Comparison of ENCODE assay signal across 23 mouse cellular contexts in the genomic region with DNA sequence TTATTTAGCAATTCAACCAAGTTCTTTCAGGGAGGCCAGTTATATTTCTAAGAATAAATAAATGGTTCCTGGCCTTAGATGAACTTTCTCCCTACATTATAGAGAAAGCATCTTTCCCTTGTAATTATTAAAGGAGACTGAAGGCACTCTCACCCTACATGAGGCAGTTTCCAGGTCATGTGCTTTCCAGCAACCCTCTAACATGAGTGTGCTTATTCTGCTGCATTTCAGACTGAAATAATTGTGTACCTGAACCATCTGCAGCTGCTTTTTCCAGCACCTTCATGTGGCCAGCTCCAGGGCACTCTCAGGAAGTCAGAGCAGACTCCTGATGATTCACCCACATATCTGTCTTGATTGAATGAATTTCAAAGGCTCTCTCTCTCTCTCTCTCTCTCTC.
DNase-seq lines count a peak whose midpoint lies in the region; ATAC-seq lines count a peak whose summit lies in the region.
"Had no signal": no experiment of that assay in that cellular context is flagged by ENCODE, and none has a peak within 500 bp of the region (broad histone marks: within the 10 kb centered on the region; RNA-seq: fewer than 3 reads in every experiment).

No protein-coding gene starts in this region.

- peaks cover 12% of the 10 kb centered on the region; the same call in 1 of the 2 replicates for H3K4me1 ChIP-seq in hindbrain, embryonic 14.5 days (replicated peaks; ENCODE audit: control insufficient read depth, insufficient read depth, low read length)
- no peaks in the 10 kb centered on the region for H3K4me1 ChIP-seq in hindbrain, embryonic 11.5 days (replicated peaks; ENCODE audit: control insufficient read depth, insufficient read depth, low read length)
- H3K4me1 ChIP-seq in midbrain, embryonic 15.5 days, result peaks cover 11% of the 10 kb centered on the region; the same call in 1 of the 2 replicates
- no peaks in the 10 kb centered on the region for H3K4me1 ChIP-seq in neural tube, embryonic 15.5 days
- H3K4me1 ChIP-seq in forebrain, embryonic 11.5 days (replicated peaks; ENCODE audit: control insufficient read depth, insufficient read depth, low read length), result 0 out of 2 replicates have a peak, but pooled peaks cover 2% of the 10 kb centered on the region
- H3K4me1 ChIP-seq: embryonic facial prominence, embryonic 15.5 days; heart, embryonic 15.5 days had no signal

- H3K9ac ChIP-seq in hindbrain, embryonic 14.5 days, result no peak overlapping the region
- no peak overlapping the region for H3K9ac ChIP-seq in hindbrain, embryonic 11.5 days (ENCODE audit: low read depth, low read length)
- H3K9ac ChIP-seq in midbrain, embryonic 15.5 days, result no peak overlapping the region
- no peak overlapping the region for H3K9ac ChIP-seq in neural tube, embryonic 15.5 days (replicated peaks)
- H3K9ac ChIP-seq in forebrain, embryonic 11.5 days (ENCODE audit: low read length), result no peak overlapping the region
- H3K9ac ChIP-seq: embryonic facial prominence, embryonic 15.5 days; heart, embryonic 15.5 days had no signal

- no peak overlapping the region for H3K4me2 ChIP-seq in hindbrain, embryonic 14.5 days (replicated peaks)
- H3K4me2 ChIP-seq in hindbrain, embryonic 11.5 days (replicated peaks; ENCODE audit: low read depth, low read length), result no peak overlapping the region
- H3K4me2 ChIP-seq in midbrain, embryonic 15.5 days, result no peak overlapping the region
- H3K4me2 ChIP-seq in neural tube, embryonic 15.5 days, result no peak overlapping the region
- H3K4me2 ChIP-seq in forebrain, embryonic 11.5 days (ENCODE audit: low read depth, low read length, severe bottlenecking), result no peak overlapping the region
- H3K4me2 ChIP-seq: embryonic facial prominence, embryonic 15.5 days; heart, embryonic 11.5 days; heart, embryonic 15.5 days had no signal

- DNase-seq in hindbrain, embryonic 14.5 days (ENCODE audit: low spot score), result no peak
- DNase-seq in hindbrain, embryonic 11.5 days (ENCODE audit: low spot score), result no peak
- DNase-seq in brain, adult 2 months (ENCODE audit: low read depth, low spot score), result peak; percentile 24
- no peak for DNase-seq in forebrain, embryonic 11.5 days (ENCODE audit: low spot score)
- DNase-seq in cerebellum, adult 11-12 months, result no peak
- DNase-seq: adrenal gland, postnatal 14 days; cerebellum, adult 8-10 months; cerebellum, postnatal 14 days; embryo, embryonic 11 days; gastrocnemius, postnatal 10 days; heart, adult 18-20 months; heart, postnatal 14 days had no signal

- no peaks in the 10 kb centered on the region for H3K27me3 ChIP-seq in hindbrain, embryonic 14.5 days (ENCODE audit: control insufficient read depth, insufficient read depth, low read length)
- H3K27me3 ChIP-seq in hindbrain, embryonic 11.5 days (ENCODE audit: control insufficient read depth, insufficient read depth, low read length), result no peaks in the 10 kb centered on the region
- H3K27me3 ChIP-seq in midbrain, embryonic 15.5 days (replicated peaks), result no peaks in the 10 kb centered on the region
- no peaks in the 10 kb centered on the region for H3K27me3 ChIP-seq in neural tube, embryonic 15.5 days (replicated peaks)
- no peaks in the 10 kb centered on the region for H3K27me3 ChIP-seq in forebrain, embryonic 11.5 days (ENCODE audit: control insufficient read depth, insufficient read depth, low read length)
- H3K27me3 ChIP-seq: CH12.LX; embryonic facial prominence, embryonic 15.5 days; heart, embryonic 15.5 days; Patski had no signal

- H3K4me3 ChIP-seq in hindbrain, embryonic 14.5 days (replicated peaks; ENCODE audit: low read length), result no peak overlapping the region
- no peak overlapping the region for H3K4me3 ChIP-seq in hindbrain, embryonic 11.5 days (ENCODE audit: low read depth, low read length)
- H3K4me3 ChIP-seq in midbrain, embryonic 15.5 days, result no peak overlapping the region
- H3K4me3 ChIP-seq in neural tube, embryonic 15.5 days (replicated peaks), result no peak overlapping the region
- H3K4me3 ChIP-seq in forebrain, embryonic 11.5 days (ENCODE audit: low read depth, low read length), result no peak overlapping the region
- H3K4me3 ChIP-seq: embryonic facial prominence, embryonic 15.5 days; erythroblast, embryonic 14.5 days; forebrain, embryonic 10.5 days; heart, embryonic 15.5 days had no signal

- H3K36me3 ChIP-seq in hindbrain, embryonic 14.5 days (replicated peaks; ENCODE audit: control insufficient read depth, insufficient read depth), result no peaks in the 10 kb centered on the region
- no peaks in the 10 kb centered on the region for H3K36me3 ChIP-seq in hindbrain, embryonic 11.5 days (ENCODE audit: control insufficient read depth, insufficient read depth, low read length)
- H3K36me3 ChIP-seq in midbrain, embryonic 15.5 days (replicated peaks), result no peaks in the 10 kb centered on the region
- no peaks in the 10 kb centered on the region for H3K36me3 ChIP-seq in neural tube, embryonic 15.5 days
- no peaks in the 10 kb centered on the region for H3K36me3 ChIP-seq in forebrain, embryonic 11.5 days (ENCODE audit: control insufficient read depth, insufficient read depth, low read length)
- H3K36me3 ChIP-seq: embryonic facial prominence, embryonic 15.5 days; forebrain, embryonic 10.5 days; heart, embryonic 15.5 days had no signal

- ATAC-seq in hindbrain, embryonic 14.5 days (ENCODE audit: low FRiP score), result no peak
- no peak for ATAC-seq in hindbrain, embryonic 11.5 days (ENCODE audit: low FRiP score)
- peak; percentile 66; the same call in 1 of the 2 replicates for ATAC-seq in midbrain, embryonic 15.5 days (replicated peaks)
- ATAC-seq in neural tube, embryonic 15.5 days (ENCODE audit: low FRiP score), result no peak
- no peak for ATAC-seq in forebrain, embryonic 11.5 days (replicated peaks; ENCODE audit: low FRiP score)
- ATAC-seq: activated CD4-positive, CD25-positive, alpha-beta regulatory T cell, adult 4 months; hindbrain, postnatal 0 days; Patski had no signal

- H3K27ac ChIP-seq in hindbrain, embryonic 14.5 days, result peak overlapping the region; percentile 75
- H3K27ac ChIP-seq in hindbrain, embryonic 11.5 days (ENCODE audit: low read depth, low read length), result no peak overlapping the region
- peak overlapping the region; percentile 65 for H3K27ac ChIP-seq in midbrain, embryonic 15.5 days
- H3K27ac ChIP-seq in neural tube, embryonic 15.5 days (replicated peaks), result peak overlapping the region; percentile 56; the same call in 1 of the 2 replicates
- no peak overlapping the region for H3K27ac ChIP-seq in forebrain, embryonic 11.5 days (ENCODE audit: low read depth, low read length)
- H3K27ac ChIP-seq: embryonic facial prominence, embryonic 15.5 days; forebrain, embryonic 10.5 days; heart, embryonic 15.5 days; hindbrain, postnatal 0 days had no signal

- H3K9me3 ChIP-seq in hindbrain, embryonic 14.5 days (ENCODE audit: control insufficient read depth, low read length), result peaks cover 6% of the 10 kb centered on the region; the same call in 1 of the 2 replicates
- H3K9me3 ChIP-seq in hindbrain, embryonic 11.5 days (ENCODE audit: control insufficient read depth, low read length), result no peaks in the 10 kb centered on the region
- no peaks in the 10 kb centered on the region for H3K9me3 ChIP-seq in midbrain, embryonic 15.5 days
- H3K9me3 ChIP-seq in neural tube, embryonic 15.5 days (replicated peaks), result no peaks in the 10 kb centered on the region
- no peaks in the 10 kb centered on the region for H3K9me3 ChIP-seq in forebrain, embryonic 11.5 days (ENCODE audit: control insufficient read depth, low read length)
- H3K9me3 ChIP-seq: embryonic facial prominence, embryonic 15.5 days; forebrain, embryonic 10.5 days; heart, embryonic 15.5 days had no signal

Comparison
In these comparisons a context has a peak if more than half of its experiments do, and no peak if none do; other contexts are left out.
1. H3K27ac ChIP-seq: peak in hindbrain, embryonic 14.5 days (single experiment), midbrain, embryonic 15.5 days (single experiment) and neural tube, embryonic 15.5 days (single experiment); none in hindbrain, embryonic 11.5 days (single experiment) and forebrain, embryonic 11.5 days (single experiment).